Mouse (Mus musculus) heart, adult 2 months (tissue): ENCODE measurements around the gene Rnf135. TPM values are rescaled to one million over a fixed set of nuclear protein-coding genes. Genes with fewer than 3 reads are reported as not detected.
"Not testable (repeated sequence)": the region's sequence is repeated elsewhere in the genome, so short reads cannot be mapped to it uniquely, and the experiment has no call there.

ENCODE experiments used
- DNase-seq, 2 experiments: peaks; one replicate each; pipeline ENCODE4 v3.0.0; 2021
- H3K27ac ChIP-seq: fragments of 200-600 bp; 2 replicates; pipeline ENCODE4 v1.8.1; 2022
- H3K27me3 ChIP-seq: fragments of 200-500 bp; 2 replicates; pipeline ENCODE4 v1.6.1; 2012; ENCODE audit warnings: mild to moderate bottlenecking, low read length, inconsistent platforms, mixed read lengths; ENCODE audit not compliant: control insufficient read depth, insufficient read depth
- H3K36me3 ChIP-seq: fragments of 200-500 bp; 2 replicates; pipeline ENCODE4 v1.6.1; 2012; ENCODE audit warnings: low read length, inconsistent platforms; ENCODE audit not compliant: control insufficient read depth, insufficient read depth
- H3K4me1 ChIP-seq: fragments of 200-500 bp; 2 replicates; pipeline ENCODE4 v1.6.1; 2011; ENCODE audit warnings: low read length; ENCODE audit not compliant: control insufficient read depth, insufficient read depth
- H3K4me3 ChIP-seq: fragments of 200-600 bp; 2 replicates; pipeline ENCODE4 v1.8.1; 2022
- H3K79me2 ChIP-seq: fragments of 200-500 bp; replicated peaks from 2 replicates; pipeline ENCODE4 v1.6.1; 2012; ENCODE audit warnings: mild to moderate bottlenecking, inconsistent platforms, low read length, moderate library complexity, mixed read lengths; ENCODE audit not compliant: control insufficient read depth, insufficient read depth
- H3K9ac ChIP-seq: fragments of 200-500 bp; 2 replicates; pipeline ENCODE4 v1.6.1; 2012; ENCODE audit warnings: low read depth, mild to moderate bottlenecking, control low read depth, inconsistent platforms, low read length, mixed read lengths
- CTCF ChIP-seq: fragments of 200-600 bp; IDR thresholded peaks from 2 replicates; pipeline ENCODE4 v1.8.1; 2022; ENCODE audit warnings: antibody characterized with exemption, mild to moderate bottlenecking, moderate library complexity
- EP300 ChIP-seq: fragments of 200-500 bp; IDR thresholded peaks from 2 replicates; pipeline ENCODE4 v1.6.1; 2011; ENCODE audit warnings: low read depth, low read length, control low read depth; ENCODE audit not compliant: insufficient read depth
- POLR2A ChIP-seq: fragments of 200-500 bp; IDR thresholded peaks from 2 replicates; pipeline ENCODE4 v1.6.1; 2011; ENCODE audit warnings: mild to moderate bottlenecking, low read depth, low read length, control low read depth; ENCODE audit not compliant: insufficient read depth
- WGBS: fragments of 180-500 bp; shearing (Covaris S2); methylation state at CpG from one replicate; pipeline ENCODE4 v1.1.7; 2018; 5-methylcytosine and 5-hydroxymethylcytosine counted together
- intact Hi-C: fragments of 180-260 bp; cut with DNase I; formaldehyde crosslinking; loops from one replicate; pipeline ENCODE4 v1.15.1; 2025
- polyA plus RNA-seq: library from polyadenylated mRNA; depleted of rRNA; stranded (reverse); fragments of >200 nt; gene quantifications from 2 replicates; pipeline ENCODE4 v1.2.3, GENCODE M21; 2012
- total RNA-seq, 2 experiments: library from RNA; stranded (reverse); gene quantifications; 2 replicates each; pipeline ENCODE4 v1.2.3; 2021

The Rnf135 gene
- total and polyA plus RNA-seq, 3 experiments = 4.4 to 5.4 (median 4.6) TPM

GRCm38 (mm10) chr11:80184531-80185071 is 950 bp downstream of the Rnf135 start:
- intact Hi-C loops = loop anchor here (2.0 to 5.0 kb wide), 2 partner anchors 42 to 97 kb away; partner anchors contain the start of genes Atad5 and Tefm

GRCm38 (mm10) chr11:80185441-80185976 is 1.9 kb downstream of the Rnf135 start:
- not testable (repeated sequence) for H3K27ac ChIP-seq, DNase-seq, H3K79me2 ChIP-seq, H3K4me1 ChIP-seq, H3K9ac ChIP-seq, H3K36me3 ChIP-seq, H3K4me3 ChIP-seq, H3K27me3 ChIP-seq
- WGBS = 52% methylated on average over 5 of the region's 5 CpGs
- intact Hi-C loops = loop anchor here (2.0 kb wide), 1 partner anchor 43 kb away; the partner anchor contains the start of gene Tefm

More at GRCm38 (mm10) chr11:80184531-80185071, 950 bp downstream of the Rnf135 start:
- no peak for DNase-seq
- peak overlapping the region; percentile 98 for H3K27ac ChIP-seq
- peaks cover 3% of the 10 kb centered on the region; the same call in 1 of the 2 replicates for H3K36me3 ChIP-seq
- whole genome bisulfite sequencing = 80% methylated on average over 6 of the region's 6 CpGs
- TF ChIP-seq EP300 (no peak), CTCF (no peak), POLR2A (no peak)
- H3K27me3 ChIP-seq = no peaks in the 10 kb centered on the region
- no peaks in the 10 kb centered on the region; the same call in none of the 2 replicates for H3K4me1 ChIP-seq
- H3K9ac ChIP-seq = peak overlapping the region; percentile 92; the same call in 1 of the 2 replicates
- H3K4me3 ChIP-seq = peak overlapping the region; percentile 99
- H3K79me2 ChIP-seq = no peaks in the 10 kb centered on the region

GRCm38 (mm10) chr11:80190280-80190679 is 6.6 kb downstream of the Rnf135 start:
- TF ChIP-seq CTCF (no peak), POLR2A (no peak), EP300 (no peak)
- Histone ChIP-seq H3K27me3 (no peaks in the 10 kb centered on the region), H3K79me2 (no peaks in the 10 kb centered on the region), H3K4me1 (no peaks in the 10 kb centered on the region; the same call in 1 of the 2 replicates), H3K27ac (no peak overlapping the region), H3K36me3 (no peaks in the 10 kb centered on the region; the same call in 1 of the 2 replicates), H3K4me3 (no peak overlapping the region), H3K9ac (no peak overlapping the region)
- DNase-seq = no peak
- WGBS = 92% methylated on average over 4 of the region's 4 CpGs
- intact Hi-C loops = no loop called here

- H3K27ac ChIP-seq = no peak overlapping the region
- H3K36me3 ChIP-seq = no peaks in the 10 kb centered on the region; the same call in 1 of the 2 replicates
- intact Hi-C loops = no loop called here
- H3K4me3 ChIP-seq = no peak overlapping the region
- TF ChIP-seq POLR2A = no peak
- TF ChIP-seq CTCF = peak; percentile 29
- no peak for TF ChIP-seq EP300
- 73% methylated on average over 4 of the region's 4 CpGs for WGBS
- no peak for DNase-seq
- no peaks in the 10 kb centered on the region for H3K79me2 ChIP-seq
- H3K9ac ChIP-seq = no peak overlapping the region
- no peaks in the 10 kb centered on the region for H3K4me1 ChIP-seq
- no peaks in the 10 kb centered on the region for H3K27me3 ChIP-seq
Measured at GRCm38 (mm10) chr11:80193827-80194226, 10.2 kb downstream of the Rnf135 start.

GRCm38 (mm10) chr11:80196351-80196750 is 12.7 kb downstream of the Rnf135 start:
- TF ChIP-seq EP300 = no peak
- TF ChIP-seq CTCF = no peak
- no peak for TF ChIP-seq POLR2A
- Histone ChIP-seq H3K36me3 (no peaks in the 10 kb centered on the region), H3K27me3 (no peaks in the 10 kb centered on the region), H3K9ac (no peak overlapping the region), H3K4me3 (no peak overlapping the region), H3K27ac (no peak overlapping the region), H3K4me1 (no peaks in the 10 kb centered on the region), H3K79me2 (no peaks in the 10 kb centered on the region)
- intact Hi-C loops = no loop called here
- DNase-seq = no peak
- 89% methylated on average over 7 of the region's 7 CpGs for WGBS

GRCm38 (mm10) chr11:80199316-80199715 is 15.7 kb downstream of the Rnf135 start:
- Histone ChIP-seq H3K79me2 (no peaks in the 10 kb centered on the region), H3K27ac (no peak overlapping the region), H3K4me1 (no peaks in the 10 kb centered on the region), H3K9ac (no peak overlapping the region), H3K27me3 (no peaks in the 10 kb centered on the region), H3K4me3 (no peak overlapping the region), H3K36me3 (no peaks in the 10 kb centered on the region)
- TF ChIP-seq POLR2A (no peak), CTCF (no peak), EP300 (no peak)
- intact Hi-C loops = no loop called here
- DNase-seq = no peak
- WGBS = 95% methylated on average over 3 of the region's 3 CpGs
